Mouse (Mus musculus) activated CD4-positive, CD25-positive, alpha-beta regulatory T cell, adult 4 months (primary cell): ENCODE measurements around the gene Nutm1. TPM values are rescaled to one million over a fixed set of nuclear protein-coding genes. Genes with fewer than 3 reads are reported as not detected.

Experiments used
- ATAC-seq: one replicate; pipeline ENCODE4 v1.8.0; 2017
- polyA plus RNA-seq, 2 experiments: library from polyadenylated mRNA; unstranded; fragments of 100-300 nt; shearing (Covaris generic); gene quantifications; one replicate each; pipeline ENCODE4 v1.2.1; 2017

The Nutm1 gene
- polyA plus RNA-seq, 2 experiments from 2014 or later, result not detected

DNA sequence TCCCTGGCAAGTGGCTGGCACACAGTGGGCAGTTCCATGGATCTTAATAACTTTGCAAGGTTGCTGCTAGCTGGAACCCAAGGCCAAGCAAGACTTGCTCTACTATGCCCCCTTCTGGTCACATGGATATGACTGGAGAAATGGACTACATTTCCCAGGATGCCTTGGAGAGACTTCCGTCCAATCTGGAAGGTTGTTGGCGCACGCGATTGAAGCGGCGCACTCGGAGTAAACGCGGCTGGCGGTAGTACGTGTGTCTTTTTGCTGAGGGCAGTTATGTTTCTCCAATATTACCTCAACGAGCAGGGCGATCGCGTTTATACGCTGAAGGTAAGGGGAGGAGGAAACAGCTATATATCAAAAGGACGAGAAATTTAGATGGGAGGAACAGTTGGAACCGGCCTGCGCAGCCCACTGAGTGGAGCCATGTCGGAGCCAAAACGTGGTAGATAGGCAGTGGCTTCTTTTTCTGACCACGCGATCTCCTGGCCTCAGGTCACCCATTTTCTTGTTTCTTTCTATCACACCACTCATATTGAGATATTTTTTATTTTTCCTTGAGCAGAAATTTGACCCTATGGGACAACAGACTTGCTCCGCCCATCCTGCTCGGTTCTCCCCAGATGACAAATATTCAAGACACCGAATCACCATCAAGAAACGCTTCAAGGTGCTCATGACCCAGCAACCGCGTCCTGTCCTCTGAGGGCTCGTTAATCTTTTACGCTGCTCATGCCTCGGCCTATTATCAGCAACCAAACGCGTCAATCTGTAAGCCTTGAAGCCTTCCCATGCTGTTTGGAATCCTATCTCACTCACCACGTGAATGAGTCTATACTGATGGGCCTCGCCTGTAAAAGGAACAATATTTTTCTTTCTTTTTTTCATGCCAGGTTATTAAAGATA, 2.9 kb upstream of the Nutm1 start, which contains the start of gene Nop10:
Gene Nop10 (plus strand): TSS at position 179 of the 906 bp plus-strand sequence.
- peak; percentile 60 for ATAC-seq

- peak; percentile 48 for ATAC-seq
These were observed 4.2 kb downstream of the Nutm1 start for GRCm38 (mm10) chr2:112254675-112255515.

- ATAC-seq, result no peak
These were observed 9.2 kb downstream of the Nutm1 start for GRCm38 (mm10) chr2:112249780-112250453.

- no peak for ATAC-seq
These were observed 11.8 kb downstream of the Nutm1 start for GRCm38 (mm10) chr2:112247323-112247722.

DNA sequence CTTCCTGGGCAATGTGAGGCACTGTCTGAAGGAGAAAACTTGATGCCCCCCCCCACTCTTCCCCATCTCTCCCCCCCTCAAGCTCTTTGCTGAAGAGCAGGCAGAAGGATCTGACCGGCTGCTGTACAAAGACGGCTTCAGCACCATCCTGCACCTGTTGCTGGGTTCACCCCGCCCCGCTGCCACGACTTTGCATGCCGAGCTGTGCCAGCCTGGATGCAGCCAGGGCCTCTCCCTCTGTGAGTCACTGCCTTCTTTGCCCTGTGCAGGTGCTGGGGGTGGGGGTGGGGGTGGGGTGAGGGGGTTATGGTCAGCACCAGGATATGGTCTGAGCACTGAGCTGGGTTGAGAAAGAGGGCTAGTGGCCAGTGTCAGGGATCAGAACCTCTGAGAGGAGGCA, 12.9 kb downstream of the Nutm1 start:
- no peak for ATAC-seq

- ATAC-seq, result no peak
These were observed 13.8 kb downstream of the Nutm1 start for GRCm38 (mm10) chr2:112245307-112245706.

GRCm38 (mm10) chr2:112241787-112242186, 17.3 kb downstream of the Nutm1 start:
- ATAC-seq, result no peak

DNA sequence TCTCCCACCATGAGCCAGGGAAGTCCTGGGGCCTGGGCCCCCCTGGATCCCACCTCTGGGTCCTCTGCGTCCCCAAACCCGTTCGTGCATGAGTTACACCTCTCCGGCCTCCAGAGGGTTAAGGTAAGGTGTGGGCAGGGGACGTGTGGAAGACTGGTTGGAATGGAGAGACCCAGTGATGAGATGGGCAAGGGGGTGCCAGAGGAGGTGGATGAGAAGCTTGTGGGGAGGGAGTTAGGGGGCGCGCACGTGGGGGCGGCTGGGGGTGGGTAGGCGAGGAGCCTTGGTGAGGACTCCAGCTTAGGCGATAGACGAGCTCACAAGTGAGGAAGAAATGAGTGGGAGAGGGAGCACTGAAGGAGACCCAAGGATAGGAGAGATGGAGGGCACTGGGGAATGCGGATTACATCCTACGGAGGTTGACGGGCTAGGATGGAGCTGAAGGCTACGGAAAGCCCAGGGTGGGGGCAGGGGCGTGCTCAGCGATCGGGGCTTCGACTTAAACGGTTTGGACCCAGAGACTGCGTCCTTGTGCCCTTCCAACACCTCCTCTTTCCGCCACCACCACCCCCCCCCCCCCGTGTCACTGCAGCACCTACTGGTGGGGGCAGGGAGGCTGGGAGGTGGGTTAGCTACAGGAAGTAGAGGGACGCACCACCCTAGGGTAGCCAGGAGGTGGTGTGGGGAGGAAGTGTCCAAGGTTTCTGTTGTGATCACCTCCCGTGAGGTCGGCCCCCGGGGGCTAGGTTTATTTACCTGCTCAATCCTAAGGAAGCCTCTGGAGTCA, 19.0 kb downstream of the Nutm1 start:
- peak; percentile 52 for ATAC-seq

DNA sequence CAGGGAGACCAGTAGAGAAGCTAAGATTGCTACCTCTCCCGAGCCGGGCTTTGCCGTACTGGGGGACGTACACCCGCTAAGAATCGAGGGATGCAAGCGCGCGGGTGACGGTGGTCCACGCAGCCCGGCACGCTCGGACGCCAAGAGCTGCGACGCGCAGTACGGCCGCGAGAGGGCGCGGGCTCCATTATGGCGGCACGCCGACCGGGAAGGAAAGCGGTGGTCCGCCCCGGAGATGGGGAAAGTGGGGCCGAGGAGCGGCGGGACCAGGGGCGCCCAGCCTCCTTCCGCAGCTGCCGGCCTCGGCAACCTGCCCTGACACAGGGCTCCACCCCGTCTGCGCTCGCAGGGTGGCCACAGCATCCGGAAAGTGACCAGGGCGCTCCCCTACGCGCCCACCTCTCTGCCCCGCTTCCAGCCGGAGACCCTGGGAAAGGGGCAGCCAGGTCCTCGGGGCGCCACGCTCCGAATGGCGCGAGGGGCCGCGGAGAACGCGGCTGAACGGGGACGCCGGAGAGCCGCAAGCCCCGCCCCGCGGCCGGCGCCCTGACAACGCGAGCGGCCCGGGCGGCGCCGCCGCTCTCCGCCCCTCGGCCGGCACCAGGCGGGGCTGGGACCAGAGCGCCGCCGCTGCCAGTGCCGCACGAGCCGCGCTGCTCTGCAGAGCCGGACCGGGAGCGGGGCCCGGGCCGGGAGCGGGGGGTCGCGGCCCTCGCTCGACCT, 19.7 kb downstream of the Nutm1 start, which contains the start of gene Lpcat4:
Gene Lpcat4 (plus strand): TSS at position 257 of the 723 bp plus-strand sequence.
- peak; percentile 79 for ATAC-seq

DNA sequence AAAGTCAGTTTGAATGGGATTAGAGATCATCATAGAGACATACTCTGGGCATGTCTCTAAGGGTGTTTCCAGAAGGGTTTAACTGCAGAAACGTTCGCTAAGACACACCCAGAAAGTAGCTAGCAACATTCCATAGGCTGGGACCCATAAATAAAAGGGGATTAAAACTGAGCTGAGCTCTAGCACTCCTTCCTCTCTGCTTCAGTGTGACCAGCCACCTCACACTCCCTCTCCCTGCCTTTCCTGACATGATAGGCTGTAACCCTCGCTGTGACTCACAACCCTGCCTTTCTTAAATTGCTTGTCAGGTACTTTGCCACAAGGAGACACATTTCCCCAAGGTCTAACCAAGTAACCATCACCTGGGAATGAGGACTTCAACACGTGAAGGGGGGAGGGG, 21.1 kb downstream of the Nutm1 start:
- ATAC-seq, result no peak

GRCm38 (mm10) chr2:112236620-112237019, 22.5 kb downstream of the Nutm1 start:
- no peak for ATAC-seq

GRCm38 (mm10) chr2:112232623-112233022, 26.5 kb downstream of the Nutm1 start:
- no peak for ATAC-seq

- no peak for ATAC-seq
These were observed 34.7 kb downstream of the Nutm1 start for GRCm38 (mm10) chr2:112224356-112224755.

DNA sequence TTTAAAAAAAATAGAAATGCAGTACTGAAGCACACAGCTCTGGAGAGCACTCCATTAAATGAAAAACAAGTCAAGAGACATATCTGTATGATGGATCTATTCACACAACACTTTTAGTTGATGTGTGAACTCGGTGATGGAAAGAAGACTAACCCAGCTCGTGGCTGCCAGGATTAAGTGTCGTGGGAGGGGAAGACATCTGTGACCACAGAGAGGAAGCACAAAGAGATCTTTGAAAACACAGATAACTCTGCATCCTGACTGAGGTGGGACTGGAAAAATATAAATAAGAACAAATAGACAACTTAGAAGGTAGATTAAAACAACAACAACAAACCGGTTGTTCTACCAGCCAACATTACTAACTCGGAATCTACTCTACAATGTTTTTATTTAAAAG, 36.5 kb downstream of the Nutm1 start:
- ATAC-seq, result peak; percentile 81

- no peak for ATAC-seq
These were observed 38.2 kb downstream of the Nutm1 start for GRCm38 (mm10) chr2:112220880-112221279.

DNA sequence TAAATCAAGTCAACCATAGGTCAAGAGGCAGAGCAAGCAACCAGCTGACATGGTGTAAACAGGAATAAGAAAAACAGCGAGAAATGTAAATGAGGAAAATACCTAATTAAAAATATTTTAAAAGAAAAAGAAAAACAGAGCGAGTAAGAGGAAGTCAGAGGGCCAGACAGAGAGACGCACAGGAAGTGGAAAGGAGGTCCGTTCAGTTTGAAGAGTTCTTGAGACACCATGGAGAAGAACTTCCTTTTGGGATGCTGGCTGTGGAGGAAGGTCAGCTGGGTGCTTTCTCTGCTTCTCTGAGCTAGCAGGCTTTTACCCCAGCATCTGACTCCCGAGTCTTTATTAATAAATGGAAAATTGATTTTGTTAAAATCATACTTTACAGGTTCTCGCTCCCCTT, 41.5 kb downstream of the Nutm1 start:
- no peak for ATAC-seq

DNA sequence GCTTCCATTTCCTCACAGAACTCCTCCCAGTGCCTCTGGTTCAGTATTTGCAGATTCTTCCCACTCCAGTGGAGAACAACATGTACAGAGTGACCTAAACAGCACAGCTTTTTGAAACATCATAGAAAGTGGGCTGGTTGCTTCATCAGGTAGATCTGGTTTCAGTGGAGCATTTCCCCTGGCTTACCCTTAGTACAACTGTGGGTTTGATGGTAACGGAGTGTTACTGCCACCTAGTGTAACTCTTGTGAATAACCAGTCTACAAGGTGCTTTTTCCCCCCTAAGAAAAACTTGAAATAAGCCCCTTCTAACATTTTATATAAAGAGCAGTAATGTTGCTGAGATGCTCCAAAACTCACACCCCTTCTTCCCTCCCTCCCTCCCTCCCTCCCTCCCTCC, 43.1 kb downstream of the Nutm1 start:
- ATAC-seq, result peak; percentile 65

GRCm38 (mm10) chr2:112210699-112211098, 48.4 kb downstream of the Nutm1 start:
- no peak for ATAC-seq

GRCm38 (mm10) chr2:112210142-112210541, 48.9 kb downstream of the Nutm1 start:
- no peak for ATAC-seq

GRCm38 (mm10) chr2:112203056-112203455, 56.0 kb downstream of the Nutm1 start:
- ATAC-seq, result no peak
